Mouse (Mus musculus) limb, embryonic 14.5 days (tissue): Measurements from ENCODE around the gene Tlcd2. TPM values are rescaled to one million over a fixed set of nuclear protein-coding genes. Genes with fewer than 3 reads are reported as not detected.

Experiments
- ATAC-seq: fragments of 200-750 bp; cut with Nextera tagmentation; 2 replicates; pipeline ENCODE4 v1.8.0; 2017; ENCODE audit warnings: low read depth, moderate number of reproducible peaks, moderate TSS enrichment; ENCODE audit not compliant: low FRiP score
- DNase-seq: peaks from one replicate; pipeline ENCODE4 v3.0.0-alpha.2; 2015; ENCODE audit warnings: low spot score
- H3K27ac ChIP-seq: fragments of 300-500 bp; sonication (generic); replicated peaks from 2 replicates; pipeline ENCODE4 v1.5.1; 2014; ENCODE audit warnings: low read depth, mild to moderate bottlenecking, low read length, moderate library complexity, mixed read lengths
- H3K27me3 ChIP-seq: fragments of 300-500 bp; sonication (generic); 2 replicates; pipeline ENCODE4 v1.6.1; 2014; ENCODE audit warnings: low read length, mixed read lengths; ENCODE audit not compliant: control insufficient read depth, insufficient read depth
- H3K36me3 ChIP-seq: fragments of 300-500 bp; sonication (generic); 2 replicates; pipeline ENCODE4 v1.6.1; 2014; ENCODE audit warnings: mild to moderate bottlenecking, low read length, moderate library complexity, mixed read lengths; ENCODE audit not compliant: control insufficient read depth, insufficient read depth
- H3K4me1 ChIP-seq: fragments of 300-500 bp; sonication (generic); 2 replicates; pipeline ENCODE4 v1.6.1; 2014; ENCODE audit warnings: antibody characterized with exemption, low read length, mixed read lengths; ENCODE audit not compliant: control insufficient read depth, insufficient read depth
- H3K4me2 ChIP-seq: fragments of 300-500 bp; sonication (generic); replicated peaks from 2 replicates; pipeline ENCODE4 v1.6.1; 2014; ENCODE audit warnings: low read depth, mild to moderate bottlenecking, low read length, moderate library complexity; ENCODE audit not compliant: severe bottlenecking
- H3K4me3 ChIP-seq: fragments of 300-500 bp; sonication (generic); replicated peaks from 2 replicates; pipeline ENCODE4 v1.5.1; 2014; ENCODE audit warnings: low read length
- H3K9ac ChIP-seq: fragments of 300-500 bp; sonication (generic); 2 replicates; pipeline ENCODE4 v1.6.1; 2014; ENCODE audit warnings: mild to moderate bottlenecking, low read depth, low read length, moderate library complexity; ENCODE audit not compliant: severe bottlenecking
- H3K9me3 ChIP-seq: fragments of 300-500 bp; sonication (generic); 2 replicates; pipeline ENCODE4 v1.6.1; 2016; ENCODE audit warnings: low read length; ENCODE audit not compliant: control insufficient read depth
- POLR2A ChIP-seq: fragments of 200-500 bp; IDR thresholded peaks from 2 replicates; pipeline ENCODE4 v1.8.0; 2012; ENCODE audit warnings: inconsistent platforms, mild to moderate bottlenecking, moderate library complexity, borderline replicate concordance; ENCODE audit not compliant: insufficient read depth, insufficient read length; ENCODE audit errors: extremely low read depth
- whole genome bisulfite sequencing: fragments of 180-500 bp; shearing (Covaris S2); extraction: QIAGEN DNeasy Blood & Tissue Kit; methylation state at CpG from one replicate; pipeline ENCODE4 v1.1.7; 2014; 5-methylcytosine and 5-hydroxymethylcytosine counted together
- polyA plus RNA-seq, 2 experiments: library from polyadenylated mRNA; depleted of rRNA in 1 of 2; stranded (reverse) in 1 of 2; unstranded in 1 of 2; fragments of >200 nt; fragmentation: Nextera tagmentation in 1 of 2; extraction: Ambion mirVana in 1 of 2; gene quantifications; 2 replicates each; pipeline versions ENCODE4 v1.2.1 to v1.2.3; 2012 to 2014

The Tlcd2 gene
- polyA plus RNA-seq, 2 experiments: 15.0 to 25.2 TPM

DNA sequence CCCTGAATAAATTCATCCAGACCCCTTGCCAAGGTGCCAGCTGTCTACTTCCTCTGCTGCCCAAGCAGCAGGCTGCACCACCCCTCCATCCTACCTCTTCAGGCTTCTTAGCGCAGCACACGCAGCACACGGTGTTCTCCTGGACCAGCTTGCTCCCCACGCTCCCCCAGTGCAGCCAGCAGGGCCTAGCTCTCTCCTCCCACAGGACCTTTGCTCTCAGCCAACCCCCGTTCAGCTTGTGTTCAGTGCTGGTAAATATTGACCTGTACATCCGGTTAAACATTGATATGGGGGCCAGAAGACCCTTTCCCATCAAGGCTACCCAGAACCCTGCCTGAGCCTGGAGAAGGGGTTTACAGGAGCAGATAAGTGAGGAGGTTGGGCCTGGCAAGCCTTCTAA, 22.2 kb upstream of the Tlcd2 start, which contains the start of gene Serpinf2:
TSS of gene Serpinf2 (minus strand) at position 229 of the 400 bp plus-strand sequence.
- ATAC-seq: no peak
- DNase-seq: no peak

GRCm38 (mm10) chr11:75439951-75440350, 21.6 kb upstream of the Tlcd2 start:
- Histone ChIP-seq H3K36me3 (peaks cover 16% of the 10 kb centered on the region), H3K9me3 (no peaks in the 10 kb centered on the region), H3K27ac (no peak overlapping the region), H3K4me3 (no peak overlapping the region), H3K27me3 (no peaks in the 10 kb centered on the region), H3K9ac (no peak overlapping the region), H3K4me1 (no peaks in the 10 kb centered on the region), H3K4me2 (no peak overlapping the region)
- DNase-seq (no peak), ATAC-seq (no peak)
- no peak for TF ChIP-seq POLR2A
- WGBS: 89% methylated on average over 3 of the region's 3 CpGs

More for the DNA sequence above, 22.2 kb upstream of the Tlcd2 start, which contains the start of gene Serpinf2:
- WGBS: 89% methylated on average over 6 of the region's 6 CpGs
- Histone ChIP-seq H3K4me2 (no peak within 1 kb of the TSS), H3K27ac (no peak within 1 kb of the TSS), H3K9me3 (no peaks in the 10 kb centered on the region), H3K36me3 (peaks cover 16% of the 10 kb centered on the region), H3K4me3 (no peak within 1 kb of the TSS), H3K9ac (no peak within 1 kb of the TSS), H3K4me1 (no peaks in the 10 kb centered on the region), H3K27me3 (no peaks in the 10 kb centered on the region)
- TF ChIP-seq POLR2A: no peak

DNA sequence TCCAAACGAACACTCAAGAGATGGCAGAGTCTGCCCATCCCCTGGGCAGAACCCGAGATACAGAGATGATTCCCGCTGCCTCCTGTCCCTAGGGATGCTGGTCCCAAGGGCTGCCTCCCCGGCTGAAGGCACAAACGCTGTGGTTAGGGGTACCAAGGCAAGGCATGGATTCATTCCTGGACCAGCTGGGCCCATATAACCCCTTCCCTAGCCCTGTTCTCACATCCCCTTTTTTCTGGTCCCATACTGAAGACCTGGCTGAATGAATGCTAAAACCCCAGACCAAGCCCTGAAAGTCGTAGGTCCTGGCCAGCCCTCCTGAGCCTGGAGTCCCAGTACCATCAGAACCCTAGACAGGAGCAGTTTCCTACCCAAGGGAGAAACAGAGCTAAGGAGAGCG, 20.5 kb upstream of the Tlcd2 start:
- H3K9me3 ChIP-seq: no peaks in the 10 kb centered on the region
- no peak overlapping the region for H3K4me2 ChIP-seq
- no peak overlapping the region for H3K4me3 ChIP-seq
- no peaks in the 10 kb centered on the region for H3K27me3 ChIP-seq
- H3K27ac ChIP-seq: no peak overlapping the region
- no peak for ATAC-seq
- 70% methylated on average over 7 of the region's 7 CpGs for WGBS
- no peaks in the 10 kb centered on the region for H3K4me1 ChIP-seq
- peaks cover 23% of the 10 kb centered on the region for H3K36me3 ChIP-seq
- no peak for TF ChIP-seq POLR2A
- no peak for DNase-seq
- no peak overlapping the region for H3K9ac ChIP-seq

- Histone ChIP-seq H3K27me3 (no peaks in the 10 kb centered on the region), H3K9ac (no peak overlapping the region), H3K4me1 (no peaks in the 10 kb centered on the region), H3K27ac (no peak overlapping the region), H3K36me3 (peaks cover 23% of the 10 kb centered on the region), H3K9me3 (no peaks in the 10 kb centered on the region), H3K4me2 (no peak overlapping the region), H3K4me3 (no peak overlapping the region)
- no peak for DNase-seq
- ATAC-seq: no peak
- no peak for TF ChIP-seq POLR2A
- 92% methylated on average over 16 of the region's 16 CpGs for WGBS
These were observed 19.9 kb upstream of the Tlcd2 start for GRCm38 (mm10) chr11:75441601-75442000.

DNA sequence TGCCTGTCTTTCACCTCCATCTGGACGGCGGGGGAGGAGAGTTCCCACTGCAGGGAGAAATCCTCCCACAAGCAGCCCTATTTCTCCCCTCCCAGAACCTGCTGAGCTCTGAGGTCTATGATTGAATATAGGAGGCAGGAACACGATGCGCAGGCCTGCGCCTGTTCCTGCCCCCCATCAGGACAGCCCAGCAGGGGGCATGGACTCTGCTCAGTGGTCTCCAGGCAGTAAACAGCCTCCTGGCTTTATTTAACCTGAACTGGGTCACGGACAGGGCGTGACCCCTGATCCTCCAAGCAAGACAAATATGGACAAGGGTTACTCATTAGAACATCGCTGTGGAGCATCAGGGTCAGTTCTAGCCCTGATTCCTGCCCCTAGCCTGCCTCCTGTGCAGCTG, 17.8 kb upstream of the Tlcd2 start:
- Histone ChIP-seq H3K4me1 (no peaks in the 10 kb centered on the region), H3K9me3 (no peaks in the 10 kb centered on the region), H3K4me3 (no peak overlapping the region), H3K4me2 (no peak overlapping the region), H3K27me3 (no peaks in the 10 kb centered on the region), H3K27ac (no peak overlapping the region), H3K36me3 (peaks cover 45% of the 10 kb centered on the region), H3K9ac (no peak overlapping the region)
- 56% methylated on average over 8 of the region's 8 CpGs for WGBS
- no peak for TF ChIP-seq POLR2A
- ATAC-seq (no peak), DNase-seq (no peak)

DNA sequence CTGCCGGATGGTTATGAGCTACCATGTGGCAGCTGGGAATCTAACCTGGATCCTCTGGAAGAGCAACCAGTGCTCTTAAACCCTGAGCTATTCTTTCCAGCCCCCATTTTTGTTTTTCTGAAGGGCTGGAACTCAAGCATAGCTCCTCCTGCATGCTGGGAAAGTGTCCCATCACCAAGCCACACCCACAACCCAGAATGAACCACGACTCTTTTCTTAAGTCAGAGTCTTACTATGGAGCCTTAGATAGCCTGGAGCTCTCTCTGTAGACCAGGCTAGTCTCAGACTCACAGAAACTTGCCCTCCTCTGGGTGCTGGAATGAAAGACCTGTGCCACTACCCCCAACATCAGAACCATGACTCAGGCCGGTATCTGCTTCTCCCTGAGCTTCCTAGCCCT, 12.9 kb upstream of the Tlcd2 start:
- H3K36me3 ChIP-seq: peaks cover 45% of the 10 kb centered on the region

More for the DNA sequence above, 12.9 kb upstream of the Tlcd2 start:
- no peak for DNase-seq
- H3K4me2 ChIP-seq: no peak overlapping the region
- no peaks in the 10 kb centered on the region for H3K9me3 ChIP-seq
- H3K27ac ChIP-seq: no peak overlapping the region
- ATAC-seq: no peak
- TF ChIP-seq POLR2A: no peak
- WGBS: 73% methylated on average over 3 of the region's 3 CpGs
- H3K27me3 ChIP-seq: no peaks in the 10 kb centered on the region
- no peak overlapping the region for H3K9ac ChIP-seq
- H3K4me1 ChIP-seq: peaks cover 2% of the 10 kb centered on the region; the same call in 1 of the 2 replicates
- no peak overlapping the region for H3K4me3 ChIP-seq
